Mouse (Mus musculus) hindbrain, postnatal 0 days (tissue): ENCODE data around the gene Gm42420. TPM values are rescaled to one million over a fixed set of nuclear protein-coding genes. Genes with fewer than 3 reads are reported as not detected.

Experiments used
- ATAC-seq: fragments of 200-750 bp; cut with Nextera tagmentation; 2 replicates; pipeline ENCODE4 v1.8.0; 2017; ENCODE audit warnings: mild to moderate bottlenecking, moderate TSS enrichment, moderate library complexity
- DNase-seq: peaks from one replicate; pipeline ENCODE4 v3.0.0-alpha.2; 2015; ENCODE audit warnings: low spot score
- H3K27ac ChIP-seq: fragments of 300-500 bp; sonication (generic); 2 replicates; pipeline ENCODE4 v1.5.1; 2014; ENCODE audit warnings: mild to moderate bottlenecking
- H3K27me3 ChIP-seq: fragments of 300-500 bp; sonication (generic); 2 replicates; pipeline ENCODE4 v1.6.1; 2014; ENCODE audit warnings: low read length, mixed read lengths; ENCODE audit not compliant: insufficient read depth
- H3K36me3 ChIP-seq: fragments of 300-500 bp; sonication (generic); 2 replicates; pipeline ENCODE4 v1.6.1; 2014; ENCODE audit warnings: low read length, mixed read lengths; ENCODE audit not compliant: insufficient read depth
- H3K4me1 ChIP-seq: fragments of 300-500 bp; sonication (generic); 2 replicates; pipeline ENCODE4 v1.6.1; 2014; ENCODE audit warnings: antibody characterized with exemption, low read length, mixed read lengths; ENCODE audit not compliant: insufficient read depth
- H3K4me2 ChIP-seq: fragments of 300-500 bp; sonication (generic); 2 replicates; pipeline ENCODE4 v1.6.1; 2014; ENCODE audit warnings: low read depth, mild to moderate bottlenecking, low read length, moderate library complexity, mixed read lengths
- H3K4me3 ChIP-seq: fragments of 300-500 bp; sonication (generic); 2 replicates; pipeline ENCODE4 v1.5.1; 2014; ENCODE audit warnings: low read length
- H3K9ac ChIP-seq: fragments of 300-500 bp; sonication (generic); replicated peaks from 2 replicates; pipeline ENCODE4 v1.6.1; 2014; ENCODE audit warnings: mild to moderate bottlenecking, low read length, moderate library complexity, mixed read lengths
- H3K9me3 ChIP-seq: fragments of 300-500 bp; sonication (generic); 2 replicates; pipeline ENCODE4 v1.6.1; 2016; ENCODE audit warnings: low read length, mixed read lengths
- CTCF ChIP-seq: IDR thresholded peaks from 2 replicates; pipeline ENCODE4 v1.5.1; 2016; ENCODE audit warnings: antibody characterized with exemption, control low read depth, low read depth
- WGBS: fragments of 180-500 bp; shearing (Covaris S2); extraction: QIAGEN DNeasy Blood & Tissue Kit; methylation state at CpG from one replicate; pipeline ENCODE4 v1.1.7; 2014; 5-methylcytosine and 5-hydroxymethylcytosine counted together
- polyA plus RNA-seq: library from polyadenylated mRNA; unstranded; fragments of >200 nt; fragmentation: Nextera tagmentation; extraction: Ambion mirVana; gene quantifications from 2 replicates; pipeline ENCODE4 v1.2.1, GENCODE M21; 2015
- total RNA-seq: library from RNA; depleted of rRNA; stranded (reverse); fragments of >200 nt; gene quantifications from 2 replicates; pipeline ENCODE4 v1.2.3, GENCODE M21; 2014

The Gm42420 gene
- total and polyA plus RNA-seq, 2 experiments from 2014 or later: 1.3 TPM; not detected in 1

DNA sequence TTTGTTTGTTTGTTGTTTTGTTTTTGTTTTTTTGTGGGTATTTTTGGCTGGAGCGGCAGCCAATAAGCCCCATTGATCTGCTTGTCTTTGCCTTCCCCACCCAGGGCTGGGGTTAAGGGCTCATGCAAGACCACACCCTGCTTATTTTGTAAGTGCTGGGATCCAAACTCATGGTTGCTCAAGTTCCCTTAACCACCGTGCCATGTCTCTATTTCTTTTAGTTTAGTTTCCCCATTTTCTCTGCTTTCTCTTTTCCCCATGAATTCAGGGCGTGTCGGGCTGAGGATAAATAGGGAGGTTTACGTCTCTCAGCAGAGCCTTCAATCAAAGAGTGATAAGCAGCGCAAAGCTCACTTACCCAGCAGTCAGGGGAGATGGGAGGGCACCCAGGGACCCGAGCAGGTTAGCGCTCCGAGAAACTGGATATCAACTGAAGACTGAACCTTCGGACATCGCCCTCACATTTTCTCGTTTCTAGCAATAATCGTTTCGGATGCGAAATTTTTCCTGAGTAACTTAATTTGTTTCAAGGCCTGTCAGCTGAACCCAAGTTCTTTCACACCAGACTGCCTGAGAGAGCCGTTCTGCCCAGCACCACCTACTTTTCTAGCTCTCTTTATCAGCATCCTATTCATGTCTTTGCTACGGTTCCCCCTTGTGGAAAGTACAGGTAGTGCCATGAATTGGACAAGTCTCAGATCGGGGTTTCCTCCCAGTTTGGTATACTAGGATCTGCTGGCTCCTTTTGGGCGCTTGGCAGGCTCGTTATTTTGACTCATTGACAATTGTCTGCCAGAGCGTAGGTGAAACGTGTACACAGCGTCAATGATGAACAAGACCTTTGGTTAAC lies 23.2 kb upstream of the Gm42420 start:
- no peaks in the 10 kb centered on the region for H3K9me3 ChIP-seq

DNA sequence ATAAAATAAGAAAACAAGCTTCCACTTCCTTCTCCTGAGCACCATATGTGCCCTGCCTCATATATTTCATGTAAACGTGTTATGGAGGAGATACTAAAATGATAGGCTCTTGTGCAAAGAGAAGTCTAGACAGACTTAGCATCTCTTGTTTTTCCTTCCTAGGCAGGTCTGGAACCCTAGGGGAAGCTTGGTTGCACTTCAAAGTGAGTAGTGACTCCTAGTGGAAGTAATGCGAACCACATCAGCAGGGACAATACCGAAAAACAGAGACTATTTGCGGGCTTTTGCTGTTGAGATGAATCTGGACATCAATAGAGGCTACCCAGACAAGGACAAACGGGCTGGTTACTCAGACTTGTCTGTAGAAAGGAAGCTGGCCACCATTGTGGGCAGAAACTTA lies 18.0 kb upstream of the Gm42420 start:
- Histone ChIP-seq H3K4me3 (no peak overlapping the region), H3K4me1 (no peaks in the 10 kb centered on the region), H3K4me2 (no peak overlapping the region), H3K27ac (no peak overlapping the region), H3K36me3 (no peaks in the 10 kb centered on the region), H3K9ac (no peak overlapping the region), H3K9me3 (no peaks in the 10 kb centered on the region), H3K27me3 (no peaks in the 10 kb centered on the region)
- ATAC-seq (no peak), DNase-seq (peak; percentile 78)
- 10% methylated on average over 5 of the region's 5 CpGs for WGBS
- TF ChIP-seq CTCF: peak; percentile 86

More for the DNA sequence above, 23.2 kb upstream of the Gm42420 start:
- Histone ChIP-seq H3K4me3 (no peak overlapping the region), H3K9ac (no peak overlapping the region), H3K4me1 (peaks cover 14% of the 10 kb centered on the region), H3K27me3 (no peaks in the 10 kb centered on the region), H3K27ac (no peak overlapping the region), H3K36me3 (no peaks in the 10 kb centered on the region), H3K4me2 (peak overlapping the region; percentile 42)
- ATAC-seq: peak; percentile 47; the same call in 1 of the 2 replicates
- TF ChIP-seq CTCF: peak; percentile 95
- 22% methylated on average over 23 of the region's 23 CpGs for WGBS
- peak; percentile 94 for DNase-seq

DNA sequence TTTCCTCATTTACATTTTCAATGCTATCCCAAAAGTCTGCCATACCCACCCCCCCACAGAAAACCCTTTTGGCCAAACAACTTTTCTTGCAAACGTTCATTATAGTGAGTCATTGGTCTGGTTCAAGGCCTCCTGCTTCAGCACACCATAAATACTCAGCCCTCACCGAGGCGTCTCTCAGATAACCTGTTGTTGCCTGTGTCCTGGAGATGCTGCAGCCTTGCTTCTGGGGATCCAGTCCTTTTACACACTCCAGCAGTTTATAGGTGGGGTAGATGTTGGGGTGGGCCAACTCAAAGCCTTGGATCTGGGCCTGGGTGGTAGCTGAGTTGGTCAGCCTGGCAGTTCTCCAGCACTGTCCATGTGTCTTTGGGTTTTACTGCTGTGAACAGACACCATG lies 15.1 kb upstream of the Gm42420 start:
- Histone ChIP-seq H3K4me3 (no peak overlapping the region), H3K27me3 (no peaks in the 10 kb centered on the region), H3K9me3 (no peaks in the 10 kb centered on the region), H3K36me3 (no peaks in the 10 kb centered on the region), H3K4me2 (no peak overlapping the region), H3K9ac (no peak overlapping the region), H3K27ac (no peak overlapping the region), H3K4me1 (peaks cover 10% of the 10 kb centered on the region; the same call in 1 of the 2 replicates)
- TF ChIP-seq CTCF: no peak
- WGBS: 80% methylated on average over 3 of the region's 3 CpGs
- no peak for ATAC-seq
- no peak for DNase-seq

DNA sequence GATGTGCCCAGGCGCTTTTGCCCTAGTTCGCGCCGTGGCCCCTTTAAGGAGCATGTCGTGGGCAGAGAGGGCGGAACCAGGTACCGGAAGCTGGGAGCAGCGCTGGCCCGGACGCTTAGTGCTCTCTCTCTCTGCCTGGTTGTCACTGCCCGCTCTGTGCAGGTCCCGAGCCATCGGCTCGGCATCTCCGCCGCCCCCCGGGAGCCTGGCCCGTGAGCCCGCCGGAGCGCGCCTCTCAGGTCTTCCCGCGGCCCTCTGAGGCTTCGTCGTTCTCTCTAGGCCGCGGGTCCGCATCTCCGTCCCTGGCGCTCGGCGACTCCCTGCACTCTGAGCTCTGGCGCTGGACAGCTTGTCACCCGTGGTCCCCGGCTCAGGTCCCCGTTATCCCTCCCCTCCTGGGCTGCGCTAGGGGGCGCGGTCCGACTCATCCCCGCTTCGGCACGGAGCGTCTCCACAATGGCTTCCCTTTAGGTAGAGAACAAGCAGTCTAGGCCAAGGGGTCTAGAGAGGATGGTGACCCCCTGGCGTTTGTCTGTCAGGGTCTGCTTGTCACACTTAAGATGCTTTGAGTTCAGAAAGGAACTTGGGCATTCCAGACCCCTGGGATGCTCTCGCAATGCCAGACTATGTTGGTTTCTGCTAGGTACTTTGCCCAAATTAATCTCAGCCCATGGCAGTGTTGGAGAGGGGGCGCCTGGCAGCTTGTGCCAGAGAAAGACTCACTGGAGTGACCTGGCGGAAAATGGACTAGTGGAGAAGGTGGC lies 11.6 kb upstream of the Gm42420 start, which contains the start of gene Adck2:
Gene Adck2, plus strand, starts transcription at position 83 of the 764 bp plus-strand sequence.
- peaks cover 6% of the 10 kb centered on the region; the same call in 1 of the 2 replicates for H3K36me3 ChIP-seq
- peak; percentile 64 for TF ChIP-seq CTCF
- H3K4me3 ChIP-seq: peak within 1 kb of the TSS; percentile 67
- H3K4me2 ChIP-seq: peak within 1 kb of the TSS; percentile 69
- DNase-seq (peak; percentile 91), ATAC-seq (peak; percentile 94)
- peak within 1 kb of the TSS; percentile 77 for H3K9ac ChIP-seq
- H3K27ac ChIP-seq: peak within 1 kb of the TSS; percentile 95
- peaks cover 10% of the 10 kb centered on the region; the same call in 1 of the 2 replicates for H3K4me1 ChIP-seq
- WGBS: 3% methylated on average over 48 of the region's 49 CpGs
- H3K9me3 ChIP-seq: no peaks in the 10 kb centered on the region
- no peaks in the 10 kb centered on the region for H3K27me3 ChIP-seq

DNA sequence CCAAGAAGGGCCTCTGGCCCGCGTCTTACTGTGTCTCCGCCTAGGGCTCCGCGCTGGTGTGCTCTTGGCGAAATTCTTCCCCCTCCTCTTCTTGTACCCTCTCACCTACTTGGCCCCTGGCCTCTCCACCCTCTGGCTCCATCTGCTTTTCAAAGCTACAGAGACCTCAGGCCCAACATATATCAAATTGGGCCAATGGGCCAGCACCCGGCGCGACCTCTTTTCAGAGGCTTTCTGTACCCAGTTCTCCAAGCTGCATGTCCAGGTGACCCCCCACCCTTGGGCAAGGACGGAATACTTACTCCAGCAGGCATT lies 11.0 kb upstream of the Gm42420 start:
- H3K4me3 ChIP-seq: peak overlapping the region; percentile 67
- TF ChIP-seq CTCF: no peak
- H3K9ac ChIP-seq: peak overlapping the region; percentile 77
- no peaks in the 10 kb centered on the region for H3K27me3 ChIP-seq
- peak overlapping the region; percentile 95 for H3K27ac ChIP-seq
- DNase-seq (no peak), ATAC-seq (peak; percentile 55)
- 16% methylated on average over 10 of the region's 10 CpGs for WGBS
- H3K9me3 ChIP-seq: no peaks in the 10 kb centered on the region
- peak overlapping the region; percentile 69 for H3K4me2 ChIP-seq
- H3K36me3 ChIP-seq: peaks cover 10% of the 10 kb centered on the region
- peaks cover 10% of the 10 kb centered on the region; the same call in 1 of the 2 replicates for H3K4me1 ChIP-seq

- peaks cover 10% of the 10 kb centered on the region; the same call in 1 of the 2 replicates for H3K4me1 ChIP-seq
- H3K36me3 ChIP-seq: peaks cover 14% of the 10 kb centered on the region
- ATAC-seq (no peak), DNase-seq (no peak)
- peak overlapping the region; percentile 69 for H3K4me2 ChIP-seq
- no peak for TF ChIP-seq CTCF
- peak overlapping the region; percentile 95 for H3K27ac ChIP-seq
- peak overlapping the region; percentile 67 for H3K4me3 ChIP-seq
- 74% methylated on average over 7 of the region's 7 CpGs for WGBS
- peak overlapping the region; percentile 77 for H3K9ac ChIP-seq
- H3K27me3 ChIP-seq: no peaks in the 10 kb centered on the region
- no peaks in the 10 kb centered on the region for H3K9me3 ChIP-seq
These were observed 10.6 kb upstream of the Gm42420 start for GRCm38 (mm10) chr6:39574951-39575350.
